Mouse (Mus musculus) Muller cell, postnatal 12 days (primary cell): Measurements from ENCODE around the gene Znrf3.
A peak's percentile ranks its signal among the peaks of the same experiment; 100 is the strongest.
"Not testable (repeated sequence)": the region's sequence is repeated elsewhere in the genome, so short reads cannot be mapped to it uniquely, and the experiment has no call there.

Experiments used
- DNase-seq: peaks from one replicate; pipeline ENCODE4 v3.0.0-alpha.2; 2015; ENCODE audit errors: inconsistent ontology term

The Znrf3 gene

GRCm38 (mm10) chr11:5444599-5445451 lies at the start of gene Znrf3:
Gene Znrf3 (minus strand): TSS chr11:5444847.
- DNase-seq, result peak; percentile 98

- DNase-seq, result no peak
Observed at GRCm38 (mm10) chr11:5493869-5494268, 49.2 kb upstream of the Znrf3 start.

- DNase-seq, result no peak
Observed at GRCm38 (mm10) chr11:5491912-5492311, 47.3 kb upstream of the Znrf3 start.

GRCm38 (mm10) chr11:5490989-5491656 lies 46.5 kb upstream of the Znrf3 start:
- DNase-seq, result no peak

GRCm38 (mm10) chr11:5489433-5489832 lies 44.8 kb upstream of the Znrf3 start:
- not testable (repeated sequence) for DNase-seq

GRCm38 (mm10) chr11:5485193-5486011 lies 40.8 kb upstream of the Znrf3 start:
- peak; percentile 72 for DNase-seq

GRCm38 (mm10) chr11:5482581-5482980 lies 37.9 kb upstream of the Znrf3 start:
- DNase-seq, result no peak

- DNase-seq, result no peak
Observed at GRCm38 (mm10) chr11:5478831-5479230, 34.2 kb upstream of the Znrf3 start.

GRCm38 (mm10) chr11:5478193-5478592 lies 33.5 kb upstream of the Znrf3 start:
- DNase-seq, result no peak

- DNase-seq, result no peak
Observed at GRCm38 (mm10) chr11:5476806-5477205, 32.2 kb upstream of the Znrf3 start.

- not testable (repeated sequence) for DNase-seq
Observed at GRCm38 (mm10) chr11:5475556-5476118, 31.0 kb upstream of the Znrf3 start.

GRCm38 (mm10) chr11:5474130-5474529 lies 29.5 kb upstream of the Znrf3 start:
- DNase-seq, result peak; percentile 68

- DNase-seq, result peak; percentile 9
Observed at GRCm38 (mm10) chr11:5470055-5470454, 25.4 kb upstream of the Znrf3 start.

- DNase-seq, result no peak
Observed at GRCm38 (mm10) chr11:5469084-5469483, 24.4 kb upstream of the Znrf3 start.

GRCm38 (mm10) chr11:5468471-5468870 lies 23.8 kb upstream of the Znrf3 start:
- no peak for DNase-seq

- DNase-seq, result no peak
Observed at GRCm38 (mm10) chr11:5451923-5452322, 7.3 kb upstream of the Znrf3 start.

GRCm38 (mm10) chr11:5451341-5451740 lies 6.7 kb upstream of the Znrf3 start:
- no peak for DNase-seq

GRCm38 (mm10) chr11:5450701-5451100 lies 6.1 kb upstream of the Znrf3 start:
- no peak for DNase-seq

GRCm38 (mm10) chr11:5445452-5445953 lies 856 bp upstream of the Znrf3 start:
- no peak for DNase-seq

GRCm38 (mm10) chr11:5444234-5444598 lies 431 bp downstream of the Znrf3 start:
- DNase-seq, result no peak

- peak; percentile 55 for DNase-seq
Observed at GRCm38 (mm10) chr11:5443511-5444233, 975 bp downstream of the Znrf3 start.
